Mouse (Mus musculus) forebrain, embryonic 10.5 days (tissue): ENCODE results near the gene Erv3. TPM values are rescaled to one million over a fixed set of nuclear protein-coding genes. Genes with fewer than 3 reads are reported as not detected.

ENCODE experiments used
- DNase-seq: peaks from one replicate; pipeline ENCODE4 v3.0.0-alpha.2; 2017; ENCODE audit warnings: low spot score; ENCODE audit errors: extremely low spot score
- H3K27ac ChIP-seq: fragments of 300-500 bp; sonication (generic); 2 replicates; pipeline ENCODE4 v1.5.1; 2016; ENCODE audit warnings: mild to moderate bottlenecking
- H3K27me3 ChIP-seq: fragments of 300-500 bp; sonication (generic); 2 replicates; pipeline ENCODE4 v1.6.1; 2016; ENCODE audit warnings: mild to moderate bottlenecking; ENCODE audit not compliant: poor library complexity, severe bottlenecking
- H3K36me3 ChIP-seq: fragments of 300-500 bp; sonication (generic); replicated peaks from 2 replicates; pipeline ENCODE4 v1.6.1; 2016; ENCODE audit warnings: mild to moderate bottlenecking, moderate library complexity
- H3K4me1 ChIP-seq: fragments of 300-500 bp; sonication (generic); 2 replicates; pipeline ENCODE4 v1.6.1; 2016
- H3K4me3 ChIP-seq: fragments of 300-500 bp; sonication (generic); 2 replicates; pipeline ENCODE4 v1.5.1; 2016; ENCODE audit warnings: mild to moderate bottlenecking, moderate library complexity
- H3K9me3 ChIP-seq: fragments of 300-500 bp; sonication (generic); 2 replicates; pipeline ENCODE4 v1.6.1; 2016; ENCODE audit warnings: mild to moderate bottlenecking, moderate library complexity
- WGBS: fragments of 180-500 bp; shearing (Covaris S2); methylation state at CpG from one replicate; pipeline ENCODE4 v1.1.7; 2016; 5-methylcytosine and 5-hydroxymethylcytosine counted together
- polyA plus RNA-seq: library from polyadenylated mRNA; unstranded; fragments of >200 nt; fragmentation: Nextera tagmentation; extraction: Ambion mirVana; gene quantifications from 2 replicates; pipeline ENCODE4 v1.2.1, GENCODE M21; 2016

Erv3 gene
- polyA plus RNA-seq, 1 experiment from 2014 or later, result not detected

GRCm38 (mm10) chr2:131892534-131892933 is 33.0 kb upstream of the Erv3 start:
- Histone ChIP-seq H3K4me3 (no peak overlapping the region), H3K27ac (no peak overlapping the region), H3K27me3 (no peaks in the 10 kb centered on the region), H3K36me3 (no peaks in the 10 kb centered on the region), H3K4me1 (peaks cover 45% of the 10 kb centered on the region), H3K9me3 (no peaks in the 10 kb centered on the region)
- WGBS, result 31% methylated on average over 5 of the region's 5 CpGs
- no peak for DNase-seq

GRCm38 (mm10) chr2:131888233-131888632 is 28.7 kb upstream of the Erv3 start:
- WGBS, result 85% methylated on average over 7 of the region's 7 CpGs
- Histone ChIP-seq H3K36me3 (no peaks in the 10 kb centered on the region), H3K27ac (no peak overlapping the region), H3K4me3 (no peak overlapping the region), H3K9me3 (no peaks in the 10 kb centered on the region), H3K4me1 (peaks cover 47% of the 10 kb centered on the region), H3K27me3 (no peaks in the 10 kb centered on the region)
- no peak for DNase-seq

GRCm38 (mm10) chr2:131886503-131887160 is 27.1 kb upstream of the Erv3 start:
- Histone ChIP-seq H3K27me3 (no peaks in the 10 kb centered on the region), H3K27ac (no peak overlapping the region), H3K4me3 (no peak overlapping the region), H3K9me3 (no peaks in the 10 kb centered on the region), H3K36me3 (no peaks in the 10 kb centered on the region), H3K4me1 (peaks cover 45% of the 10 kb centered on the region)
- WGBS, result 81% methylated on average over 6 of the region's 6 CpGs
- no peak for DNase-seq

GRCm38 (mm10) chr2:131883136-131883535 is 23.6 kb upstream of the Erv3 start:
- no peaks in the 10 kb centered on the region for H3K27me3 ChIP-seq
- no peak overlapping the region for H3K27ac ChIP-seq
- 89% methylated on average over 2 of the region's 2 CpGs for WGBS
- H3K9me3 ChIP-seq, result no peaks in the 10 kb centered on the region
- H3K36me3 ChIP-seq, result no peaks in the 10 kb centered on the region
- peaks cover 14% of the 10 kb centered on the region for H3K4me1 ChIP-seq
- no peak for DNase-seq
- no peak overlapping the region for H3K4me3 ChIP-seq

DNA sequence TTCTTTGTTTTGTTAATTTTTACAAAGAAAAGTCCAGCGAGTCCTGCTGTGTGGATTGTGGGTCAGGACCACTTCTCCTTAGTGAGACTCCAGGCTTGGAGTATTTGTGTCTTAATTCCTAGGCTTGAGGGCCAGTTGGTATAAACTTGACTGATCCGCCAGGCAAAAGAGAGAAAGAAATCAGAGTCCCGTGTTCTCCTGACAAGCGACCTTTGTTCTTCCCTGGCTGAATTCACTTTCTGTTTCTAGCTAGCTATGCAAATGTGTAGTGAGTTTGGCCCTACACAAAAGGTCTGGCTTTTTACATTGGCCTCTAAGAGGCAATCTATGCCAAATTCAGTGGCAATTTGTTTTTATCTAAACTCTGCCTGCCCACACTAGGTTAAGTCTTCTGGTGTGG is 22.2 kb upstream of the Erv3 start:
- no peak overlapping the region for H3K27ac ChIP-seq
- H3K9me3 ChIP-seq, result no peaks in the 10 kb centered on the region
- H3K36me3 ChIP-seq, result no peaks in the 10 kb centered on the region
- H3K4me1 ChIP-seq, result peaks cover 13% of the 10 kb centered on the region
- 69% methylated on average over 4 of the region's 4 CpGs for WGBS
- no peaks in the 10 kb centered on the region for H3K27me3 ChIP-seq
- DNase-seq, result no peak
- no peak overlapping the region for H3K4me3 ChIP-seq

- no peak for DNase-seq
- H3K27me3 ChIP-seq, result no peaks in the 10 kb centered on the region
- no peak overlapping the region for H3K4me3 ChIP-seq
- H3K36me3 ChIP-seq, result no peaks in the 10 kb centered on the region
- H3K9me3 ChIP-seq, result peaks cover 5% of the 10 kb centered on the region; the same call in 1 of the 2 replicates
- H3K4me1 ChIP-seq, result 0 out of 2 replicates have a peak, but pooled peaks cover under 1% of the 10 kb centered on the region
- H3K27ac ChIP-seq, result no peak overlapping the region
- WGBS, result 92% methylated on average over 7 of the region's 7 CpGs
These were observed 17.2 kb upstream of the Erv3 start for GRCm38 (mm10) chr2:131876551-131877265.

DNA sequence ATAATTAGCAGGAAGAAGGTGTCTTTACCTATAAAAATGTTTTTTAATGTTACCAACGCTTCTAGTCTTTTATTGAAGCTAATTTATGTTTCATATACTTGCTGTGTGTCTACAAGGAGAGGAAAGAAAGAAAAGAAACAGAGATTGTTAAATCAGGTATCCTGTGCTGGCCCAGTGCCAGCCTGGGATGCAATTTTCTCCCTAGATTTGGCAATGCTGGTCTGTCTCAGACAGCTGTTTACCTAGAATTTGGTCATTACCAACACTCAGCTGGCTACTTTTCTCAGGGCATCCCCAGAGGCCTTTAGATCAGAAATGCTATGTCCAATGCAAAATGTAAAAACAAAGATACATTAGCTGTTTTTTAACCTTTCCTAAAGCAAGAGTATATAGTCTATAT is 13.8 kb upstream of the Erv3 start:
- Histone ChIP-seq H3K36me3 (no peaks in the 10 kb centered on the region), H3K4me1 (no peaks in the 10 kb centered on the region), H3K27me3 (no peaks in the 10 kb centered on the region), H3K9me3 (peaks cover 5% of the 10 kb centered on the region; the same call in 1 of the 2 replicates), H3K27ac (no peak overlapping the region), H3K4me3 (no peak overlapping the region)
- WGBS, result 93% methylated on average over 1 of the region's 1 CpGs
- no peak for DNase-seq

GRCm38 (mm10) chr2:131868983-131869382 is 9.4 kb upstream of the Erv3 start:
- H3K36me3 ChIP-seq, result no peaks in the 10 kb centered on the region
- no peak overlapping the region for H3K4me3 ChIP-seq
- H3K27ac ChIP-seq, result no peak overlapping the region
- DNase-seq, result no peak
- H3K27me3 ChIP-seq, result no peaks in the 10 kb centered on the region
- 92% methylated on average over 5 of the region's 5 CpGs for WGBS
- H3K4me1 ChIP-seq, result peaks cover 19% of the 10 kb centered on the region
- peaks cover 5% of the 10 kb centered on the region; the same call in 1 of the 2 replicates for H3K9me3 ChIP-seq

- no peaks in the 10 kb centered on the region for H3K36me3 ChIP-seq
- no peak overlapping the region for H3K4me3 ChIP-seq
- no peaks in the 10 kb centered on the region for H3K9me3 ChIP-seq
- H3K4me1 ChIP-seq, result peaks cover 35% of the 10 kb centered on the region
- no peaks in the 10 kb centered on the region for H3K27me3 ChIP-seq
- no peak for DNase-seq
- H3K27ac ChIP-seq, result no peak overlapping the region
These were observed 7.1 kb upstream of the Erv3 start for GRCm38 (mm10) chr2:131866676-131867075.

GRCm38 (mm10) chr2:131864262-131864796 is 4.8 kb upstream of the Erv3 start:
- Histone ChIP-seq H3K4me3 (no peak overlapping the region), H3K4me1 (peaks cover 35% of the 10 kb centered on the region), H3K36me3 (no peaks in the 10 kb centered on the region), H3K27ac (no peak overlapping the region), H3K9me3 (no peaks in the 10 kb centered on the region; the same call in 1 of the 2 replicates), H3K27me3 (no peaks in the 10 kb centered on the region)
- no peak for DNase-seq
- WGBS, result 87% methylated on average over 2 of the region's 2 CpGs

DNA sequence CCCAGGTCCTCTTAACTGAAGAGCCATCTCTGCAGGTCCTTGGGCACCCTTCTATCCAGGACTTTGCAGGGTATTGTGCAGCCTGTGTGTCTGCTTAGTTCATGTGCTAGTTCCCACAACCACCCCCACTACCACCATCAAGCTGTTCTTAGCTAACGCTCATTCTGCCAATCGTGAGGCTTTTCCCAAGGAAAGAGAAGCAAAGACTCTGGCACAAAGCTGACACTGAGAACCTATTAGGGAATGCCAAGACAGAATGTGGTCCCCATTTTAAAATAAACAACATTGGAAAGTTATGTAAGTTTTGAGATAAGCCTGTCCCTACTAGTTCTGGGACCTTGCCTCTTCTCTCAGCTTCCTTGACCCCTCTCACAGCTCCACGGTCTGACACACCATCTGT is 3.9 kb upstream of the Erv3 start:
- WGBS, result 87% methylated on average over 3 of the region's 3 CpGs
- no peak for DNase-seq
- Histone ChIP-seq H3K4me3 (no peak overlapping the region), H3K27me3 (no peaks in the 10 kb centered on the region), H3K4me1 (peaks cover 35% of the 10 kb centered on the region), H3K27ac (0 out of 2 replicates have a peak overlapping the region, but pooled peaks have one; percentile 9), H3K9me3 (no peaks in the 10 kb centered on the region; the same call in 1 of the 2 replicates), H3K36me3 (no peaks in the 10 kb centered on the region)

DNA sequence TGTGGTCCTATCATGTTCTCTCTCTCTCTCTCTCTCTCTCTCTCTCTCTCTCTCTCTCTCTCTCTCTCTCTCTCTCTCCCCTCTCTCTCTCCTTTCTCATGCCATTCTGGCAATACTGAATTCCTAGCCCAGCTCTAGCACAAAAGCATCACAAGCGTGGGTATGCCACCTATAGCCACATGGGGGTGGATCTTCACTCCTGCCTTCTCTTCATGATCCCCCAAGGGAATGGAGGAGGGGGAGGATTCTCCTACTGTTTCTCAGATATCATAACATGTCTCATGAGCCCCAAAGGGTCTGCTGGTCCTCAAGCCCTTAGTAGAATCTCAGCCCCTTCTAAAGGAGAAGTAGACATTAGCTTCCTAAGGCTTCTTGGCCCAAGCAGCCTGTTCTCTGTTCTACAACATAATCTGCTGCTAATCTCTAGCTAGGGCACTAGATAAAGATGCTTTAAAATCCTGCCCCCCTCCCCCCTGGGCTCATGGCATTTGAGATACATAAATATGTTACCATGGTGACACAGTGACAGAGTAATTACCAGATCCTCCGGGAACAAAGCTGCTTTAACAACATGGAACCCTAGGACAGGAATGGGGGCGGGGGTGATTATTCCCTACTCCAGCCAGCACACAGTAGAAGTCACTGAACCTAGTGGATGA is 3.2 kb upstream of the Erv3 start:
- WGBS, result 68% methylated on average over 3 of the region's 3 CpGs
- no peak for DNase-seq

GRCm38 (mm10) chr2:131857838-131858237 is 1.7 kb downstream of the Erv3 start:
- no peaks in the 10 kb centered on the region; the same call in 1 of the 2 replicates for H3K9me3 ChIP-seq

More for the DNA sequence above, 3.2 kb upstream of the Erv3 start:
- Histone ChIP-seq H3K4me3 (no peak overlapping the region), H3K27ac (peak overlapping the region; percentile 40; the same call in 1 of the 2 replicates), H3K36me3 (no peaks in the 10 kb centered on the region), H3K4me1 (peaks cover 31% of the 10 kb centered on the region), H3K27me3 (no peaks in the 10 kb centered on the region), H3K9me3 (no peaks in the 10 kb centered on the region; the same call in 1 of the 2 replicates)

More at GRCm38 (mm10) chr2:131857838-131858237, 1.7 kb downstream of the Erv3 start:
- no peak for DNase-seq
- H3K27me3 ChIP-seq, result no peaks in the 10 kb centered on the region
- H3K36me3 ChIP-seq, result no peaks in the 10 kb centered on the region
- no peak overlapping the region for H3K4me3 ChIP-seq
- H3K4me1 ChIP-seq, result peaks cover 11% of the 10 kb centered on the region
- H3K27ac ChIP-seq, result no peak overlapping the region
